Mouse (Mus musculus) CH12.LX (cell line): Measurements from ENCODE around the gene Tanc1. TPM values are rescaled to one million over a fixed set of nuclear protein-coding genes. Genes with fewer than 3 reads are reported as not detected.

Experiments
- DNase-seq: peaks from one replicate; pipeline ENCODE4 v3.0.0-alpha.2; 2013; ENCODE audit errors: extremely low read depth
- H3K27ac ChIP-seq: 2 replicates; pipeline ENCODE4 v1.5.1; 2012; ENCODE audit warnings: low read depth, mild to moderate bottlenecking, control low read depth, moderate library complexity; ENCODE audit not compliant: insufficient read depth
- H3K27me3 ChIP-seq: replicated peaks from 2 replicates; pipeline ENCODE3; 2012; ENCODE audit warnings: inconsistent platforms
- H3K36me3 ChIP-seq, 2 experiments: replicated peaks in 1 of 2; 2 replicates each; pipeline versions ENCODE3 to v1.6.1; 2012; ENCODE audit warnings: inconsistent platforms in 1 of 2, low read length in 1 of 2, mild to moderate bottlenecking in 1 of 2, mixed read lengths in 1 of 2, moderate library complexity in 1 of 2; ENCODE audit not compliant: control insufficient read depth in 1 of 2, insufficient read depth in 1 of 2
- H3K4me1 ChIP-seq, 2 experiments: 2 replicates each; pipeline ENCODE4 v1.6.1; 2012; ENCODE audit warnings: inconsistent platforms in 1 of 2, moderate library complexity in 1 of 2; ENCODE audit not compliant: insufficient read depth in 2 of 2, control insufficient read depth in 1 of 2
- H3K4me2 ChIP-seq: 2 replicates; pipeline ENCODE4 v1.6.1; 2012; ENCODE audit warnings: low read depth, mild to moderate bottlenecking, control low read depth; ENCODE audit not compliant: poor library complexity, insufficient read depth, severe bottlenecking
- H3K4me3 ChIP-seq, 3 experiments: fragments of 150-350 bp in 1 of 3; sonication (generic) in 1 of 3; replicated peaks in 1 of 3; 2 replicates each; pipeline versions ENCODE3 to v1.5.1; 2011 to 2012; ENCODE audit warnings: low read depth in 2 of 3, low read length in 2 of 3, mild to moderate bottlenecking in 2 of 3, moderate library complexity in 2 of 3, control low read depth in 1 of 3, improper control_type of control experiment in 1 of 3, inconsistent platforms in 1 of 3, mixed read lengths in 1 of 3; ENCODE audit not compliant: poor library complexity in 1 of 3
- H3K79me2 ChIP-seq: replicated peaks from 2 replicates; pipeline ENCODE4 v1.6.1; 2012; ENCODE audit warnings: mild to moderate bottlenecking, moderate library complexity; ENCODE audit not compliant: control insufficient read depth, poor library complexity, insufficient read depth, severe bottlenecking; ENCODE audit errors: extremely low read depth
- H3K9ac ChIP-seq: 2 replicates; pipeline ENCODE4 v1.6.1; 2012; ENCODE audit warnings: low read depth, mild to moderate bottlenecking, control low read depth, moderate library complexity; ENCODE audit not compliant: insufficient read depth
- H3K9me3 ChIP-seq: replicated peaks from 2 replicates; pipeline ENCODE3; 2012; ENCODE audit warnings: low read length, inconsistent platforms, mixed read lengths
- BHLHE40 ChIP-seq: IDR thresholded peaks from 2 replicates; pipeline ENCODE4 v1.6.1; 2011; ENCODE audit warnings: mild to moderate bottlenecking, low read depth, low read length, improper control_type of control experiment
- CHD2 ChIP-seq: IDR thresholded peaks from 2 replicates; pipeline ENCODE4 v1.6.1; 2011; ENCODE audit warnings: low read length, improper control_type of control experiment
- CTCF ChIP-seq, 2 experiments: IDR thresholded peaks in 1 of 2; conservative IDR thresholded peaks in 1 of 2; 2 replicates each; pipeline ENCODE4 v1.5.1; 2011 to 2012; ENCODE audit warnings: low read depth in 2 of 2, low read length in 2 of 2, improper control_type of control experiment in 1 of 2, inconsistent platforms in 1 of 2, mild to moderate bottlenecking in 1 of 2, moderate library complexity in 1 of 2
- E2F4 ChIP-seq: IDR thresholded peaks from 2 replicates; pipeline ENCODE4 v1.6.1; 2011; ENCODE audit warnings: low read depth, low read length, improper control_type of control experiment; ENCODE audit not compliant: insufficient replicate concordance
- ELF1 ChIP-seq: IDR thresholded peaks from 2 replicates; pipeline ENCODE4 v1.6.1; 2014; ENCODE audit warnings: low read depth, mild to moderate bottlenecking, inconsistent platforms, low read length, improper control_type of control experiment
- GABPA ChIP-seq: IDR thresholded peaks from 2 replicates; pipeline ENCODE4 v1.6.1; 2012; ENCODE audit warnings: low read depth, low read length, improper control_type of control experiment, inconsistent platforms; ENCODE audit not compliant: insufficient replicate concordance
- IRF4 ChIP-seq: IDR thresholded peaks from 2 replicates; pipeline ENCODE4 v1.6.1; 2014; ENCODE audit warnings: low read depth, mild to moderate bottlenecking, inconsistent platforms, low read length, improper control_type of control experiment
- JUN ChIP-seq: IDR thresholded peaks from 2 replicates; pipeline ENCODE4 v1.6.1; 2011; ENCODE audit warnings: low read depth, mild to moderate bottlenecking, low read length, improper control_type of control experiment, moderate library complexity; ENCODE audit not compliant: insufficient read depth
- JUND ChIP-seq: conservative IDR thresholded peaks from 2 replicates; pipeline ENCODE4 v1.6.1; 2011; ENCODE audit warnings: low read depth, low read length, improper control_type of control experiment
- MAZ ChIP-seq: IDR thresholded peaks from 2 replicates; pipeline ENCODE4 v1.6.1; 2012; ENCODE audit warnings: low read depth, mild to moderate bottlenecking, inconsistent platforms, low read length, improper control_type of control experiment, moderate library complexity
- MEF2A ChIP-seq: IDR thresholded peaks from 2 replicates; pipeline ENCODE4 v1.6.1; 2014; ENCODE audit warnings: low read depth, mild to moderate bottlenecking, inconsistent platforms, low read length, improper control_type of control experiment, borderline replicate concordance
- MXI1 ChIP-seq: IDR thresholded peaks from 2 replicates; pipeline ENCODE4 v1.6.1; 2011; ENCODE audit warnings: mild to moderate bottlenecking, low read depth, low read length, improper control_type of control experiment
- MYC ChIP-seq: IDR thresholded peaks from 2 replicates; pipeline ENCODE4 v1.6.1; 2011; ENCODE audit warnings: low read depth, mild to moderate bottlenecking, improper control_type of control experiment, low read length
- NELFE ChIP-seq: IDR thresholded peaks from 2 replicates; pipeline ENCODE4 v1.6.1; 2011; ENCODE audit warnings: low read depth, low read length, improper control_type of control experiment
- NRF1 ChIP-seq: IDR thresholded peaks from 2 replicates; pipeline ENCODE4 v1.6.1; 2014; ENCODE audit warnings: low read depth, mild to moderate bottlenecking, inconsistent platforms, low read length, improper control_type of control experiment, moderate library complexity
- PAX5 ChIP-seq: IDR thresholded peaks from 2 replicates; pipeline ENCODE4 v1.6.1; 2012; ENCODE audit warnings: low read length, inconsistent platforms, mixed read lengths
- POLR2A ChIP-seq: IDR thresholded peaks from 2 replicates; pipeline ENCODE4 v1.6.1; 2011; ENCODE audit warnings: low read depth, mild to moderate bottlenecking, improper control_type of control experiment, low read length
- SIN3A ChIP-seq: IDR thresholded peaks from 2 replicates; pipeline ENCODE4 v1.6.1; 2012; ENCODE audit warnings: low read length, improper control_type of control experiment, inconsistent platforms
- TBP ChIP-seq: conservative IDR thresholded peaks from 2 replicates; pipeline ENCODE4 v1.6.1; 2011; ENCODE audit warnings: low read depth, low read length, improper control_type of control experiment
- USF1 ChIP-seq: IDR thresholded peaks from 2 replicates; pipeline ENCODE4 v1.6.1; 2014; ENCODE audit warnings: low read depth, mild to moderate bottlenecking, inconsistent platforms, low read length, improper control_type of control experiment
- ZC3H11A ChIP-seq: IDR thresholded peaks from 2 replicates; pipeline ENCODE4 v1.6.1; 2012; ENCODE audit warnings: low read depth, mild to moderate bottlenecking, inconsistent platforms, low read length, improper control_type of control experiment
- ZKSCAN1 ChIP-seq: IDR thresholded peaks from 2 replicates; pipeline ENCODE4 v1.6.1; 2012; ENCODE audit warnings: low read depth, inconsistent platforms, low read length, improper control_type of control experiment, borderline replicate concordance
- ZMIZ1 ChIP-seq: IDR thresholded peaks from 2 replicates; pipeline ENCODE4 v1.6.1; 2012; ENCODE audit warnings: low read depth, mild to moderate bottlenecking, inconsistent platforms, low read length, improper control_type of control experiment
- ZNF384 ChIP-seq: IDR thresholded peaks from 2 replicates; pipeline ENCODE4 v1.6.1; 2012; ENCODE audit warnings: low read depth, low read length, improper control_type of control experiment, inconsistent platforms
- dilution Hi-C: fragments of 300-500 bp; cut with MboI; formaldehyde crosslinking; loops from 2 replicates; pipeline ENCODE4 v1.14.3; 2020; ENCODE audit warnings: low sequenced_read_pairs; ENCODE audit not compliant: extremely low pct_unique_long_range_greater_than_20kb, extremely low pct_ligation_motif_present
- in situ Hi-C: fragments of 300-500 bp; cut with MboI; formaldehyde crosslinking; loops from 3 replicates; pipeline ENCODE4 v1.14.3; 2019; ENCODE audit warnings: low sequenced_read_pairs, low pct_ligation_motif_present, low pct_unique_long_range_greater_than_20kb, mixed read lengths
- polyA plus RNA-seq: library from polyadenylated mRNA; unstranded; fragments of >175 nt; gene quantifications from 2 replicates; pipeline ENCODE4 v1.2.1, GENCODE M21; 2012; ENCODE audit warnings: low read depth; ENCODE audit not compliant: insufficient read length
- total RNA-seq, 2 experiments: library from RNA; depleted of rRNA; stranded (reverse); fragments of 300-350 nt in 1 of 2; fragments of >200 nt in 1 of 2; gene quantifications; 2 replicates each; pipeline ENCODE4 v1.2.3; 2012 to 2014

The Tanc1 gene
- total and polyA plus RNA-seq, 3 experiments = 0.08 to 0.21 (median 0.08) TPM

GRCm38 (mm10) chr2:59839755-59840154, 227.9 kb downstream of the Tanc1 start:
- peaks cover 0 to 13% of the 10 kb centered on the region in 2 experiments; a peak in 2 of 4 replicates for H3K4me1 ChIP-seq
- no peaks in the 10 kb centered on the region for H3K36me3 ChIP-seq
- H3K9ac ChIP-seq = no peak overlapping the region
- in situ Hi-C loops = no loop called here
- no peaks in the 10 kb centered on the region for H3K27me3 ChIP-seq
- DNase-seq = no peak
- dilution Hi-C loops = no loop called here
- no peak overlapping the region for H3K4me2 ChIP-seq
- H3K27ac ChIP-seq = no peak overlapping the region
- TF ChIP-seq JUN (no peak), IRF4 (no peak), ZC3H11A (no peak), CTCF (conservative IDR thresholded peaks at IDR 0.05 in 1 of 2, IDR thresholded peaks at IDR 0.05 in 1 of 2; ENCODE audit: low read depth in 2 of 2, low read length in 2 of 2) (no peak), MXI1 (no peak), NELFE (no peak), USF1 (no peak), MYC (no peak), MAZ (no peak), E2F4 (no peak), ZNF384 (no peak), ZMIZ1 (no peak), CHD2 (no peak)
- no peak overlapping the region for H3K4me3 ChIP-seq
- H3K9me3 ChIP-seq = peaks cover 6% of the 10 kb centered on the region
- H3K79me2 ChIP-seq = no peaks in the 10 kb centered on the region

- peaks cover 0 to 13% of the 10 kb centered on the region in 2 experiments; a peak in 2 of 4 replicates for H3K4me1 ChIP-seq
- H3K9me3 ChIP-seq = peaks cover 6% of the 10 kb centered on the region
- in situ Hi-C loops = no loop called here
- no peak overlapping the region for H3K9ac ChIP-seq
- no peak for DNase-seq
- no peaks in the 10 kb centered on the region for H3K27me3 ChIP-seq
- no peak overlapping the region for H3K4me2 ChIP-seq
- no peaks in the 10 kb centered on the region for H3K36me3 ChIP-seq
- H3K79me2 ChIP-seq = no peaks in the 10 kb centered on the region
- no peak overlapping the region for H3K4me3 ChIP-seq
- TF ChIP-seq JUND (no peak), POLR2A (no peak), ELF1 (no peak), JUN (no peak), ZKSCAN1 (no peak), GABPA (no peak), BHLHE40 (no peak), PAX5 (no peak), NRF1 (no peak), TBP (no peak), SIN3A (no peak), CHD2 (no peak), MEF2A (no peak), NELFE (no peak)
- H3K27ac ChIP-seq = no peak overlapping the region
- dilution Hi-C loops = no loop called here
These were observed 228.3 kb downstream of the Tanc1 start for GRCm38 (mm10) chr2:59840191-59840590.
